Mouse (Mus musculus) heart, embryonic 16.5 days (tissue): Measurements from ENCODE around the gene Vrk2. TPM values are rescaled to one million over a fixed set of nuclear protein-coding genes. Genes with fewer than 3 reads are reported as not detected.
A peak's percentile ranks its signal among the peaks of the same experiment; 100 is the strongest.

Experiments
- ATAC-seq: fragments of 200-750 bp; cut with Nextera tagmentation; replicated peaks from 2 replicates; pipeline ENCODE4 v1.8.0; 2017; ENCODE audit warnings: moderate number of reproducible peaks; ENCODE audit not compliant: insufficient read depth, low FRiP score; ENCODE audit errors: extremely low read depth
- H3K27ac ChIP-seq: fragments of 300-500 bp; sonication (generic); 2 replicates; pipeline ENCODE4 v1.5.1; 2014; ENCODE audit warnings: mild to moderate bottlenecking, low read length, control low read depth, moderate library complexity
- H3K27me3 ChIP-seq: fragments of 300-500 bp; sonication (generic); 2 replicates; pipeline ENCODE4 v1.6.1; 2014; ENCODE audit warnings: low read length, mixed read lengths; ENCODE audit not compliant: control insufficient read depth, insufficient read depth
- H3K36me3 ChIP-seq: fragments of 300-500 bp; sonication (generic); 2 replicates; pipeline ENCODE4 v1.6.1; 2014; ENCODE audit not compliant: control insufficient read depth, insufficient read depth
- H3K4me1 ChIP-seq: fragments of 300-500 bp; sonication (generic); 2 replicates; pipeline ENCODE4 v1.6.1; 2014; ENCODE audit warnings: low read length, mixed read lengths; ENCODE audit not compliant: control insufficient read depth, insufficient read depth
- H3K4me2 ChIP-seq: fragments of 300-500 bp; sonication (generic); 2 replicates; pipeline ENCODE4 v1.6.1; 2014; ENCODE audit warnings: low read depth, mild to moderate bottlenecking, control low read depth, low read length
- H3K4me3 ChIP-seq: fragments of 300-500 bp; sonication (generic); 2 replicates; pipeline ENCODE4 v1.5.1; 2014; ENCODE audit warnings: mild to moderate bottlenecking, control low read depth, low read length
- H3K9ac ChIP-seq: fragments of 300-500 bp; sonication (generic); 2 replicates; pipeline ENCODE4 v1.6.1; 2014; ENCODE audit warnings: low read length, control low read depth
- H3K9me3 ChIP-seq: fragments of 300-500 bp; sonication (generic); replicated peaks from 2 replicates; pipeline ENCODE4 v1.6.1; 2016; ENCODE audit warnings: low read length; ENCODE audit not compliant: control insufficient read depth
- WGBS: fragments of 180-500 bp; shearing (Covaris S2); extraction: QIAGEN DNeasy Blood & Tissue Kit; methylation state at CpG from one replicate; pipeline ENCODE4 v1.1.7; 2014; 5-methylcytosine and 5-hydroxymethylcytosine counted together
- polyA plus RNA-seq: library from polyadenylated mRNA; unstranded; fragments of >200 nt; fragmentation: Nextera tagmentation; extraction: Ambion mirVana; gene quantifications from 2 replicates; pipeline ENCODE4 v1.2.1, GENCODE M21; 2015

Vrk2 gene
- polyA plus RNA-seq, 1 experiment from 2014 or later, result 17.6 TPM

GRCm38 (mm10) chr11:26601571-26602175, 7.9 kb upstream of the Vrk2 start:
- no peaks in the 10 kb centered on the region for H3K9me3 ChIP-seq
- H3K4me2 ChIP-seq, result no peak overlapping the region
- H3K27me3 ChIP-seq, result no peaks in the 10 kb centered on the region
- H3K9ac ChIP-seq, result no peak overlapping the region
- no peak overlapping the region for H3K4me3 ChIP-seq
- H3K36me3 ChIP-seq, result no peaks in the 10 kb centered on the region
- no peak for ATAC-seq
- H3K4me1 ChIP-seq, result no peaks in the 10 kb centered on the region
- WGBS, result 70% methylated on average over 2 of the region's 2 CpGs
- no peak overlapping the region for H3K27ac ChIP-seq

GRCm38 (mm10) chr11:26600692-26601091, 6.9 kb upstream of the Vrk2 start:
- Histone ChIP-seq H3K4me2 (no peak overlapping the region), H3K9me3 (no peaks in the 10 kb centered on the region), H3K9ac (no peak overlapping the region), H3K27me3 (no peaks in the 10 kb centered on the region), H3K4me3 (no peak overlapping the region), H3K4me1 (no peaks in the 10 kb centered on the region), H3K36me3 (no peaks in the 10 kb centered on the region), H3K27ac (no peak overlapping the region)
- WGBS, result 58% methylated on average over 4 of the region's 4 CpGs
- no peak for ATAC-seq

GRCm38 (mm10) chr11:26598876-26599275, 5.1 kb upstream of the Vrk2 start:
- ATAC-seq, result no peak
- Histone ChIP-seq H3K27ac (no peak overlapping the region), H3K36me3 (no peaks in the 10 kb centered on the region), H3K4me1 (no peaks in the 10 kb centered on the region), H3K27me3 (no peaks in the 10 kb centered on the region), H3K9me3 (no peaks in the 10 kb centered on the region), H3K9ac (no peak overlapping the region), H3K4me3 (no peak overlapping the region), H3K4me2 (no peak overlapping the region)
- 60% methylated on average over 1 of the region's 1 CpGs for WGBS

GRCm38 (mm10) chr11:26597761-26598160, 4.0 kb upstream of the Vrk2 start:
- WGBS, result 69% methylated on average over 6 of the region's 6 CpGs
- ATAC-seq, result no peak

GRCm38 (mm10) chr11:26597145-26597544, 3.3 kb upstream of the Vrk2 start:
- H3K27ac ChIP-seq, result no peak overlapping the region
- H3K27me3 ChIP-seq, result no peaks in the 10 kb centered on the region
- ATAC-seq, result no peak
- no peaks in the 10 kb centered on the region for H3K36me3 ChIP-seq
- H3K4me1 ChIP-seq, result peaks cover 9% of the 10 kb centered on the region
- no peaks in the 10 kb centered on the region for H3K9me3 ChIP-seq
- no peak overlapping the region for H3K4me3 ChIP-seq
- no peak overlapping the region for H3K4me2 ChIP-seq
- no peak overlapping the region for H3K9ac ChIP-seq
- 54% methylated on average over 6 of the region's 6 CpGs for WGBS

More at GRCm38 (mm10) chr11:26597761-26598160, 4.0 kb upstream of the Vrk2 start:
- no peak overlapping the region for H3K27ac ChIP-seq
- no peaks in the 10 kb centered on the region for H3K9me3 ChIP-seq
- H3K4me1 ChIP-seq, result peaks cover 3% of the 10 kb centered on the region
- no peak overlapping the region for H3K4me3 ChIP-seq
- H3K27me3 ChIP-seq, result no peaks in the 10 kb centered on the region
- H3K9ac ChIP-seq, result no peak overlapping the region
- H3K4me2 ChIP-seq, result no peak overlapping the region
- no peaks in the 10 kb centered on the region for H3K36me3 ChIP-seq

GRCm38 (mm10) chr11:26596186-26596585, 2.4 kb upstream of the Vrk2 start:
- Histone ChIP-seq H3K4me3 (no peak overlapping the region), H3K9me3 (no peaks in the 10 kb centered on the region), H3K9ac (no peak overlapping the region), H3K36me3 (no peaks in the 10 kb centered on the region), H3K27me3 (no peaks in the 10 kb centered on the region), H3K27ac (no peak overlapping the region), H3K4me1 (peaks cover 9% of the 10 kb centered on the region), H3K4me2 (no peak overlapping the region)
- 81% methylated on average over 1 of the region's 1 CpGs for WGBS
- no peak for ATAC-seq

GRCm38 (mm10) chr11:26594487-26594886, 688 bp upstream of the Vrk2 start:
- Histone ChIP-seq H3K9me3 (no peaks in the 10 kb centered on the region), H3K27ac (no peak overlapping the region), H3K9ac (no peak overlapping the region), H3K4me3 (no peak overlapping the region), H3K27me3 (no peaks in the 10 kb centered on the region), H3K4me1 (peaks cover 9% of the 10 kb centered on the region), H3K4me2 (no peak overlapping the region), H3K36me3 (0 out of 2 replicates have a peak, but pooled peaks cover under 1% of the 10 kb centered on the region)
- 89% methylated on average over 1 of the region's 1 CpGs for WGBS
- no peak for ATAC-seq

GRCm38 (mm10) chr11:26592395-26593053, 1.3 kb downstream of the Vrk2 start:
- Histone ChIP-seq H3K9ac (peak overlapping the region; percentile 88), H3K36me3 (0 out of 2 replicates have a peak, but pooled peaks cover 2% of the 10 kb centered on the region), H3K4me2 (peak overlapping the region; percentile 60), H3K27ac (peak overlapping the region; percentile 83), H3K4me1 (peaks cover 9% of the 10 kb centered on the region), H3K9me3 (no peaks in the 10 kb centered on the region), H3K27me3 (no peaks in the 10 kb centered on the region), H3K4me3 (peak overlapping the region; percentile 86)
- no peak for ATAC-seq
- 28% methylated on average over 6 of the region's 6 CpGs for WGBS

- no peak for ATAC-seq
- no peaks in the 10 kb centered on the region for H3K27me3 ChIP-seq
- no peak overlapping the region for H3K9ac ChIP-seq
- H3K9me3 ChIP-seq, result no peaks in the 10 kb centered on the region
- H3K4me1 ChIP-seq, result peaks cover 8% of the 10 kb centered on the region; the same call in 1 of the 2 replicates
- 0 out of 2 replicates have a peak, but pooled peaks cover 2% of the 10 kb centered on the region for H3K36me3 ChIP-seq
- WGBS, result 93% methylated on average over 1 of the region's 1 CpGs
- no peak overlapping the region for H3K4me2 ChIP-seq
- H3K27ac ChIP-seq, result no peak overlapping the region
- no peak overlapping the region for H3K4me3 ChIP-seq
These were observed 6.6 kb downstream of the Vrk2 start for GRCm38 (mm10) chr11:26587184-26587524.
